ENCODE assay signal across 13 mouse cellular contexts in genomic region chr15:63036241-63036640, GRCm38 (mm10).
A peak's percentile ranks its signal among the peaks of the same experiment; 100 is the strongest.
DNase-seq lines count a peak whose midpoint lies in the region; ATAC-seq and TF ChIP-seq lines count a peak whose summit lies in the region.
"Had no signal": no experiment of that assay in that cellular context is flagged by ENCODE, and none has a peak within 500 bp of the region (broad histone marks: within the 10 kb centered on the region; RNA-seq: fewer than 3 reads in every experiment).

No protein-coding gene starts in this region.

- in situ Hi-C loops in CH12.LX (cut with MboI; ENCODE audit: low pct_ligation_motif_present, low pct_unique_long_range_greater_than_20kb, low sequenced_read_pairs), result no loop called here

- H3K27ac ChIP-seq in CH12.LX (ENCODE audit: insufficient read depth, low read depth), result no peak overlapping the region
- no peak overlapping the region for H3K27ac ChIP-seq in forebrain, embryonic 16.5 days (ENCODE audit: low read length)
- H3K27ac ChIP-seq: liver, embryonic 15.5 days had no signal

- no peaks in the 10 kb centered on the region for H3K36me3 ChIP-seq in CH12.LX (replicated peaks in 1 of 2; ENCODE audit: control insufficient read depth in 1 of 2, insufficient read depth in 1 of 2, low read length in 1 of 2)
- H3K36me3 ChIP-seq in myocyte (ENCODE audit: control insufficient read depth, insufficient read depth), result no peaks in the 10 kb centered on the region
- H3K36me3 ChIP-seq in forebrain, embryonic 16.5 days (ENCODE audit: control insufficient read depth, insufficient read depth), result no peaks in the 10 kb centered on the region
- H3K36me3 ChIP-seq: liver, embryonic 15.5 days had no signal

- H3K4me3 ChIP-seq in CH12.LX (replicated peaks in 1 of 3; ENCODE audit: low read depth in 2 of 3, low read length in 2 of 3, poor library complexity in 1 of 3) (no peak overlapping the region), myocyte (no peak overlapping the region)
- H3K4me3 ChIP-seq in forebrain, embryonic 16.5 days (replicated peaks; ENCODE audit: low read length), result no peak overlapping the region
- H3K4me3 ChIP-seq: liver, embryonic 15.5 days; megakaryocyte, embryonic 14.5 days had no signal

- H3ac ChIP-seq in myocyte (ENCODE audit: control insufficient read depth, insufficient read length), result no peak overlapping the region

- H3K9me3 ChIP-seq in CH12.LX (replicated peaks; ENCODE audit: low read length), result no peaks in the 10 kb centered on the region
- H3K9me3 ChIP-seq in forebrain, embryonic 16.5 days (ENCODE audit: control insufficient read depth, low read length), result no peaks in the 10 kb centered on the region
- H3K9me3 ChIP-seq: liver, embryonic 15.5 days; megakaryocyte, embryonic 14.5 days had no signal

- no peak for TF ChIP-seq POLR2A in CH12.LX (IDR thresholded peaks at IDR 0.05; ENCODE audit: low read depth, low read length)
- TF ChIP-seq POLR2A in myocyte (IDR thresholded peaks at IDR 0.05; ENCODE audit: insufficient read length, low read depth), result no peak

- H3K4me2 ChIP-seq in CH12.LX (ENCODE audit: insufficient read depth, low read depth, poor library complexity, severe bottlenecking) (no peak overlapping the region), myocyte (ENCODE audit: low read depth) (peak overlapping the region; percentile 41)
- H3K4me2 ChIP-seq in forebrain, embryonic 16.5 days (ENCODE audit: low read length), result no peak overlapping the region
- H3K4me2 ChIP-seq: liver, embryonic 15.5 days had no signal

- no peaks in the 10 kb centered on the region for H3K79me2 ChIP-seq in CH12.LX (replicated peaks; ENCODE audit: control insufficient read depth, extremely low read depth, insufficient read depth, poor library complexity, severe bottlenecking)
- H3K79me2 ChIP-seq in myocyte (ENCODE audit: control insufficient read depth, insufficient read depth), result no peaks in the 10 kb centered on the region

- intact Hi-C loops in gastrocnemius, postnatal 36 days (cut with DNase I), result no loop called here

- H3K27me3 ChIP-seq in CH12.LX (replicated peaks) (no peaks in the 10 kb centered on the region), myocyte (ENCODE audit: control insufficient read depth, insufficient read depth, insufficient read length) (no peaks in the 10 kb centered on the region)
- H3K27me3 ChIP-seq in forebrain, embryonic 16.5 days (replicated peaks; ENCODE audit: control insufficient read depth, insufficient read depth, low read length), result no peaks in the 10 kb centered on the region
- H3K27me3 ChIP-seq: liver, embryonic 15.5 days; megakaryocyte, embryonic 14.5 days had no signal

- WGBS in forebrain, embryonic 16.5 days, result 87% methylated on average over 7 of the region's 7 CpGs

- no peak overlapping the region for H3K9ac ChIP-seq in CH12.LX (ENCODE audit: insufficient read depth, low read depth)
- no peak overlapping the region for H3K9ac ChIP-seq in forebrain, embryonic 16.5 days (replicated peaks; ENCODE audit: low read depth, low read length)
- H3K9ac ChIP-seq: liver, embryonic 15.5 days had no signal

- H3K4me1 ChIP-seq in CH12.LX (ENCODE audit: control insufficient read depth in 1 of 2, insufficient read depth in 2 of 2), result no peaks in the 10 kb centered on the region
- H3K4me1 ChIP-seq in forebrain, embryonic 16.5 days (replicated peaks; ENCODE audit: control insufficient read depth, insufficient read depth, low read length), result no peaks in the 10 kb centered on the region
- H3K4me1 ChIP-seq: liver, embryonic 15.5 days; megakaryocyte, embryonic 14.5 days had no signal

- no peak for ATAC-seq in forebrain, embryonic 16.5 days
- ATAC-seq: CD4-positive, CD25-positive, alpha-beta regulatory T cell, adult 4 months had no signal

- TF ChIP-seq EP300 in CH12.LX (IDR thresholded peaks at IDR 0.05; ENCODE audit: low read length), result no peak

- no peak for TF ChIP-seq RAD21 in CH12.LX (IDR thresholded peaks at IDR 0.05; ENCODE audit: low read depth, low read length)

- DNase-seq in cerebellum, postnatal 36 days, result peak; percentile 53 to 60
- DNase-seq in cerebellum, adult 11-12 months, result no peak
- DNase-seq in CH12.LX (ENCODE audit: extremely low read depth), result peak; percentile 2
- peak; percentile 10 to 15 for DNase-seq in gastrocnemius, postnatal 36 days
- DNase-seq in urinary bladder, adult 2 months (ENCODE audit: low spot score), result no peak
- no peak for DNase-seq in adrenal gland, postnatal 36 days
- DNase-seq: adrenal gland, postnatal 25 days; kidney, adult 18-20 months had no signal

- dilution Hi-C loops in CH12.LX (cut with MboI; ENCODE audit: extremely low pct_ligation_motif_present, extremely low pct_unique_long_range_greater_than_20kb, low sequenced_read_pairs), result no loop called here

- TF ChIP-seq CTCF in CH12.LX (conservative IDR thresholded peaks at IDR 0.05 in 1 of 2, IDR thresholded peaks at IDR 0.05 in 1 of 2; ENCODE audit: low read depth in 2 of 2, low read length in 2 of 2), result no peak

TF ChIP-seq in CH12.LX, 34 proteins besides CTCF, POLR2A, EP300 and RAD21:
- TF ChIP-seq MAZ (IDR thresholded peaks at IDR 0.05; ENCODE audit: low read depth, low read length), result no peak

TF ChIP-seq in myocyte, 11 proteins besides CTCF, POLR2A, EP300 and RAD21:
- peak; percentile 71 for TF ChIP-seq SRF (IDR thresholded peaks at IDR 0.05; ENCODE audit: control insufficient read depth, insufficient read length, low read depth)
- peak; percentile 84 for TF ChIP-seq TCF3 (IDR thresholded peaks at IDR 0.05; ENCODE audit: insufficient read length, low read depth)
- TF ChIP-seq TCF12 (IDR thresholded peaks at IDR 0.05; ENCODE audit: insufficient read depth, poor library complexity, severe bottlenecking), result peak; percentile 97
- no peak for TF ChIP-seq REST (IDR thresholded peaks at IDR 0.05; ENCODE audit: insufficient read depth, insufficient read length)
- no peak for TF ChIP-seq MAX (IDR thresholded peaks at IDR 0.05; ENCODE audit: low read depth)
- TF ChIP-seq USF1 (IDR thresholded peaks at IDR 0.05; ENCODE audit: low read depth), result no peak
- peak; percentile 66 to 98 (median 97) for TF ChIP-seq MYOD1 (IDR thresholded peaks at IDR 0.05; ENCODE audit: control insufficient read depth in 1 of 3, insufficient read length in 2 of 3, low read depth in 2 of 3)
- no peak for TF ChIP-seq POLR2AphosphoS2 (IDR thresholded peaks at IDR 0.05; ENCODE audit: insufficient read length, low read depth)
- peak; percentile 93 for TF ChIP-seq CEBPB (IDR thresholded peaks at IDR 0.05; ENCODE audit: insufficient read depth, poor library complexity, severe bottlenecking)
- TF ChIP-seq E2F4 (IDR thresholded peaks at IDR 0.05; ENCODE audit: insufficient read depth), result no peak
- TF ChIP-seq MYOG (IDR thresholded peaks at IDR 0.05; ENCODE audit: control insufficient read depth in 1 of 3, insufficient read depth in 1 of 3, insufficient read length in 2 of 3, low read depth in 2 of 3), result peak; percentile 65 to 96 (median 93)

Comparison
In these comparisons a context has a peak if more than half of its experiments do, and no peak if none do; other contexts are left out.
1. DNase-seq: peak in cerebellum, postnatal 36 days (2 of 2), CH12.LX (single experiment) and gastrocnemius, postnatal 36 days (2 of 2); none in cerebellum, adult 11-12 months (single experiment), urinary bladder, adult 2 months (single experiment) and adrenal gland, postnatal 36 days (0 of 2).